17 mouse cellular contexts compared by ENCODE assay signal in genomic region chr4:136756486-136756885, GRCm38 (mm10).
DNase-seq lines count a peak whose midpoint lies in the region; ATAC-seq and TF ChIP-seq lines count a peak whose summit lies in the region.
"Had no signal": no experiment of that assay in that cellular context is flagged by ENCODE, and none has a peak within 500 bp of the region (broad histone marks: within the 10 kb centered on the region; RNA-seq: fewer than 3 reads in every experiment).

No protein-coding gene starts in this region.

- ATAC-seq in forebrain, embryonic 11.5 days (replicated peaks; ENCODE audit: low FRiP score), result no peak
- ATAC-seq in hindbrain, embryonic 14.5 days (ENCODE audit: low FRiP score), result no peak
- no peak for ATAC-seq in midbrain, embryonic 14.5 days (ENCODE audit: low FRiP score, low TSS enrichment)
- ATAC-seq in lung, postnatal 0 days, result no peak
- ATAC-seq: liver, embryonic 12.5 days had no signal

- no peak for DNase-seq in forebrain, embryonic 11.5 days (ENCODE audit: low spot score)
- no peak for DNase-seq in hindbrain, embryonic 14.5 days (ENCODE audit: low spot score)
- DNase-seq in midbrain, embryonic 14.5 days, result peak; percentile 67
- DNase-seq in urinary bladder, adult 2 months (ENCODE audit: low spot score), result no peak
- DNase-seq in ovary, adult 18-20 months (ENCODE audit: low spot score), result no peak
- no peak for DNase-seq in thymus, postnatal 4 days
- DNase-seq in lung, postnatal 0 days (ENCODE audit: low spot score), result no peak
- DNase-seq: cerebellum, adult 11-12 months; gastrocnemius, postnatal 14 days; kidney, adult 8-10 months; lung, postnatal 10 days; right cerebral cortex, postnatal 4 days; thymus, adult 2 months had no signal

- H3K4me1 ChIP-seq in cortical plate, adult 2 months (ENCODE audit: control insufficient read depth, insufficient read depth, low read length), result 0 out of 2 replicates have a peak, but pooled peaks cover 1% of the 10 kb centered on the region
- peaks cover 69% of the 10 kb centered on the region for H3K4me1 ChIP-seq in forebrain, embryonic 11.5 days (replicated peaks; ENCODE audit: control insufficient read depth, insufficient read depth, low read length)
- H3K4me1 ChIP-seq in hindbrain, embryonic 14.5 days (replicated peaks; ENCODE audit: control insufficient read depth, insufficient read depth, low read length), result peaks cover 69% of the 10 kb centered on the region
- peaks cover 84% of the 10 kb centered on the region for H3K4me1 ChIP-seq in midbrain, embryonic 14.5 days (ENCODE audit: control insufficient read depth, insufficient read depth, low read length)
- peaks cover 6% of the 10 kb centered on the region; the same call in 1 of the 2 replicates for H3K4me1 ChIP-seq in lung, postnatal 0 days (ENCODE audit: insufficient read depth, low read depth, low read length)

- no peaks in the 10 kb centered on the region for H3K27me3 ChIP-seq in forebrain, embryonic 11.5 days (ENCODE audit: control insufficient read depth, insufficient read depth, low read length)
- H3K27me3 ChIP-seq in hindbrain, embryonic 14.5 days (ENCODE audit: control insufficient read depth, insufficient read depth, low read length), result no peaks in the 10 kb centered on the region
- no peaks in the 10 kb centered on the region for H3K27me3 ChIP-seq in midbrain, embryonic 14.5 days (ENCODE audit: control insufficient read depth, insufficient read depth, low read length)
- 0 out of 2 replicates have a peak, but pooled peaks cover 4% of the 10 kb centered on the region for H3K27me3 ChIP-seq in lung, postnatal 0 days (replicated peaks; ENCODE audit: insufficient read depth, low read length)

- peak overlapping the region; percentile 27 for H3K4me2 ChIP-seq in forebrain, embryonic 11.5 days (ENCODE audit: low read depth, low read length, severe bottlenecking)
- no peak overlapping the region for H3K4me2 ChIP-seq in hindbrain, embryonic 14.5 days (replicated peaks)
- H3K4me2 ChIP-seq in midbrain, embryonic 14.5 days (ENCODE audit: low read length), result peak overlapping the region; percentile 27; the same call in 1 of the 2 replicates
- no peak overlapping the region for H3K4me2 ChIP-seq in lung, postnatal 0 days (replicated peaks; ENCODE audit: low read depth, low read length)

- H3K9me3 ChIP-seq in forebrain, embryonic 11.5 days (ENCODE audit: control insufficient read depth, low read length), result no peaks in the 10 kb centered on the region
- H3K9me3 ChIP-seq in hindbrain, embryonic 14.5 days (ENCODE audit: control insufficient read depth, low read length), result no peaks in the 10 kb centered on the region
- no peaks in the 10 kb centered on the region for H3K9me3 ChIP-seq in midbrain, embryonic 14.5 days (ENCODE audit: control insufficient read depth, low read length)
- no peaks in the 10 kb centered on the region for H3K9me3 ChIP-seq in lung, postnatal 0 days (ENCODE audit: low read length)
- H3K9me3 ChIP-seq: G1E; heart, embryonic 10.5 days; liver, embryonic 12.5 days had no signal

- H3K9ac ChIP-seq in forebrain, embryonic 11.5 days (ENCODE audit: low read length), result peak overlapping the region; percentile 55
- peak overlapping the region; percentile 37; the same call in 1 of the 2 replicates for H3K9ac ChIP-seq in hindbrain, embryonic 14.5 days
- H3K9ac ChIP-seq in midbrain, embryonic 14.5 days (replicated peaks; ENCODE audit: low read length), result peak overlapping the region; percentile 50
- H3K9ac ChIP-seq in lung, postnatal 0 days (replicated peaks; ENCODE audit: low read depth), result no peak overlapping the region
- H3K9ac ChIP-seq: liver, embryonic 12.5 days had no signal

- no peak for TF ChIP-seq CTCF in cortical plate, adult 2 months (IDR thresholded peaks at IDR 0.05; ENCODE audit: extremely low read depth, insufficient read depth, low read length)
- TF ChIP-seq CTCF in lung, postnatal 0 days (IDR thresholded peaks at IDR 0.05), result no peak

- TF ChIP-seq POLR2A in cortical plate, adult 2 months (IDR thresholded peaks at IDR 0.05; ENCODE audit: extremely low read depth, insufficient read depth, low read length), result no peak

- H3K4me3 ChIP-seq in cortical plate, adult 2 months (ENCODE audit: insufficient read depth, low read length), result peak overlapping the region; percentile 16; the same call in 1 of the 2 replicates
- no peak overlapping the region for H3K4me3 ChIP-seq in forebrain, embryonic 11.5 days (ENCODE audit: low read depth, low read length)
- no peak overlapping the region for H3K4me3 ChIP-seq in hindbrain, embryonic 14.5 days (replicated peaks; ENCODE audit: low read length)
- H3K4me3 ChIP-seq in midbrain, embryonic 14.5 days (replicated peaks; ENCODE audit: low read depth, low read length), result no peak overlapping the region
- no peak overlapping the region for H3K4me3 ChIP-seq in lung, postnatal 0 days (ENCODE audit: low read depth, low read length)

- H3K27ac ChIP-seq in cortical plate, adult 2 months (ENCODE audit: insufficient read depth, low read length), result no peak overlapping the region
- H3K27ac ChIP-seq in forebrain, embryonic 11.5 days (ENCODE audit: low read depth, low read length), result peak overlapping the region; percentile 99
- H3K27ac ChIP-seq in hindbrain, embryonic 14.5 days, result peak overlapping the region; percentile 87
- peak overlapping the region; percentile 98 for H3K27ac ChIP-seq in midbrain, embryonic 14.5 days (replicated peaks; ENCODE audit: low read depth, low read length)
- no peak overlapping the region for H3K27ac ChIP-seq in lung, postnatal 0 days (ENCODE audit: low read length)
- H3K27ac ChIP-seq: liver, embryonic 12.5 days had no signal

- 44% methylated on average over 6 of the region's 6 CpGs for WGBS in forebrain, embryonic 11.5 days
- whole genome bisulfite sequencing in hindbrain, embryonic 14.5 days, result 23% methylated on average over 6 of the region's 6 CpGs
- WGBS in midbrain, embryonic 14.5 days, result 19% methylated on average over 6 of the region's 6 CpGs
- 54% methylated on average over 6 of the region's 6 CpGs for WGBS in lung, postnatal 0 days

- TF ChIP-seq EP300 in lung, postnatal 0 days (IDR thresholded peaks at IDR 0.05), result no peak

- no peaks in the 10 kb centered on the region for H3K36me3 ChIP-seq in forebrain, embryonic 11.5 days (ENCODE audit: control insufficient read depth, insufficient read depth, low read length)
- H3K36me3 ChIP-seq in hindbrain, embryonic 14.5 days (replicated peaks; ENCODE audit: control insufficient read depth, insufficient read depth), result 0 out of 2 replicates have a peak, but pooled peaks cover 11% of the 10 kb centered on the region
- peaks cover 13% of the 10 kb centered on the region for H3K36me3 ChIP-seq in midbrain, embryonic 14.5 days (ENCODE audit: control insufficient read depth, insufficient read depth, low read length)
- H3K36me3 ChIP-seq in lung, postnatal 0 days (ENCODE audit: insufficient read depth, low read length), result no peaks in the 10 kb centered on the region
- H3K36me3 ChIP-seq: G1E; liver, embryonic 12.5 days had no signal

Comparison
In these comparisons a context has a peak if more than half of its experiments do, and no peak if none do; other contexts are left out.
1. H3K27ac ChIP-seq: peak in forebrain, embryonic 11.5 days (single experiment), hindbrain, embryonic 14.5 days (single experiment) and midbrain, embryonic 14.5 days (single experiment); none in cortical plate, adult 2 months (single experiment) and lung, postnatal 0 days (single experiment).
2. H3K4me2 ChIP-seq: peak in forebrain, embryonic 11.5 days (single experiment) and midbrain, embryonic 14.5 days (single experiment); none in hindbrain, embryonic 14.5 days (single experiment) and lung, postnatal 0 days (single experiment).